Mouse (Mus musculus) small intestine, adult 2 months (tissue): ENCODE data around the gene Fam227a.

Experiments
- CTCF ChIP-seq: fragments of 200-500 bp; IDR thresholded peaks from 2 replicates; pipeline ENCODE4 v1.5.1; 2012; ENCODE audit warnings: low read depth, mild to moderate bottlenecking, control low read depth, inconsistent platforms, low read length, moderate library complexity, mixed read lengths; ENCODE audit not compliant: insufficient replicate concordance, insufficient read length; ENCODE audit errors: extremely low read depth
- POLR2A ChIP-seq: fragments of 200-500 bp; IDR thresholded peaks from 2 replicates; pipeline ENCODE4 v1.6.1; 2012; ENCODE audit warnings: low read depth, mild to moderate bottlenecking, control low read depth, inconsistent platforms, low read length, moderate library complexity

GRCm38 (mm10) chr15:79615501-79615900, 43.3 kb downstream of the Fam227a start:
- TF ChIP-seq POLR2A, result no peak
- no peak for TF ChIP-seq CTCF
